Mouse (Mus musculus) liver, embryonic 11.5 days (tissue): ENCODE data around the gene Rdh16f2. TPM values are rescaled to one million over a fixed set of nuclear protein-coding genes. Genes with fewer than 3 reads are reported as not detected.
"Not testable (repeated sequence)": the region's sequence is repeated elsewhere in the genome, so short reads cannot be mapped to it uniquely, and the experiment has no call there.

ENCODE experiments used
- ATAC-seq: fragments of 200-750 bp; cut with Nextera tagmentation; replicated peaks from 2 replicates; pipeline ENCODE4 v1.8.0; 2017; ENCODE audit warnings: moderate number of reproducible peaks, mild to moderate bottlenecking, moderate TSS enrichment, moderate library complexity; ENCODE audit not compliant: low FRiP score
- DNase-seq: peaks from one replicate; pipeline ENCODE4 v3.0.0-alpha.2; 2017; ENCODE audit warnings: low spot score
- H3K27ac ChIP-seq: fragments of 300-500 bp; sonication (generic); 2 replicates; pipeline ENCODE4 v1.5.1; 2014; ENCODE audit warnings: mild to moderate bottlenecking, low read depth, low read length, control low read depth
- H3K27me3 ChIP-seq: fragments of 300-500 bp; sonication (generic); replicated peaks from 2 replicates; pipeline ENCODE4 v1.6.1; 2014; ENCODE audit warnings: low read length, mixed read lengths; ENCODE audit not compliant: control insufficient read depth, insufficient read depth
- H3K36me3 ChIP-seq: fragments of 300-500 bp; sonication (generic); 2 replicates; pipeline ENCODE4 v1.6.1; 2014; ENCODE audit warnings: mild to moderate bottlenecking, low read length, moderate library complexity, mixed read lengths; ENCODE audit not compliant: control insufficient read depth, insufficient read depth
- H3K4me1 ChIP-seq: fragments of 300-500 bp; sonication (generic); replicated peaks from 2 replicates; pipeline ENCODE4 v1.6.1; 2014; ENCODE audit warnings: low read length, mixed read lengths; ENCODE audit not compliant: control insufficient read depth, insufficient read depth
- H3K4me2 ChIP-seq: fragments of 300-500 bp; sonication (generic); 2 replicates; pipeline ENCODE4 v1.6.1; 2014; ENCODE audit warnings: mild to moderate bottlenecking, control low read depth, moderate library complexity
- H3K4me3 ChIP-seq: fragments of 300-500 bp; sonication (generic); 2 replicates; pipeline ENCODE4 v1.5.1; 2014; ENCODE audit warnings: low read depth, low read length, control low read depth
- H3K9ac ChIP-seq: fragments of 300-500 bp; sonication (generic); 2 replicates; pipeline ENCODE4 v1.6.1; 2014; ENCODE audit warnings: low read depth, low read length, control low read depth
- H3K9me3 ChIP-seq: fragments of 300-500 bp; sonication (generic); 2 replicates; pipeline ENCODE4 v1.6.1; 2016; ENCODE audit warnings: low read length, inconsistent platforms, mixed read lengths; ENCODE audit not compliant: control insufficient read depth
- WGBS: fragments of 180-500 bp; shearing (Covaris S2); extraction: QIAGEN DNeasy Blood & Tissue Kit; methylation state at CpG from one replicate; pipeline ENCODE4 v1.1.7; 2014; 5-methylcytosine and 5-hydroxymethylcytosine counted together
- polyA plus RNA-seq: library from polyadenylated mRNA; unstranded; fragments of >200 nt; fragmentation: Nextera tagmentation; extraction: Ambion mirVana; gene quantifications from 2 replicates; pipeline ENCODE4 v1.2.1, GENCODE M21; 2014

The Rdh16f2 gene
- polyA plus RNA-seq, 1 experiment from 2014 or later, result not detected

- no peak for DNase-seq
- 59% methylated on average over 2 of the region's 2 CpGs for WGBS
- Histone ChIP-seq H3K4me1 (no peaks in the 10 kb centered on the region), H3K4me3 (no peak overlapping the region), H3K27ac (no peak overlapping the region), H3K9me3 (no peaks in the 10 kb centered on the region), H3K36me3 (no peaks in the 10 kb centered on the region), H3K27me3 (no peaks in the 10 kb centered on the region), H3K9ac (no peak overlapping the region), H3K4me2 (no peak overlapping the region)
- ATAC-seq, result no peak
Observed at GRCm38 (mm10) chr10:127840776-127841175, 25.5 kb upstream of the Rdh16f2 start.

DNA sequence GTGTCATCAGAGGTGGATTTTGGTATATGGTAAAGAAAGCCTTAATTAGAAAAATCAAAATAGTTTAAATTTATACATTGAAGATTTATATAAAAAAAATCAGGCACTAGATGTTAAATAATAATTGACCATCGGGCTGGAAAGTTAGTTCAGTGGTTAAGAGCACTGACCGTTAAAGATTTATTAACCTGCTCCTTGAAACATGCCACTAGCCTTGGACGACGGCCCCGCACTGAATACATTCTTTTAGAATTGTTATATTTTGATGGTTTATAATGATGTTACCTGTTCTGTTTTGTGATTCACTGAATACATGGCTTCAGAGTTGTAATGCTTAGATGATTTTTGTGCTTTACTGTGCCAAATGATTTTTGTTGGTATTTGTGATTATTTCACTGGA, 20.3 kb upstream of the Rdh16f2 start:
- H3K4me2 ChIP-seq, ATAC-seq, H3K27ac ChIP-seq, H3K4me1 ChIP-seq, H3K4me3 ChIP-seq, DNase-seq, H3K27me3 ChIP-seq, H3K36me3 ChIP-seq, H3K9me3 ChIP-seq, H3K9ac ChIP-seq: not testable (repeated sequence)
- WGBS, result 94% methylated on average over 5 of the region's 5 CpGs

DNA sequence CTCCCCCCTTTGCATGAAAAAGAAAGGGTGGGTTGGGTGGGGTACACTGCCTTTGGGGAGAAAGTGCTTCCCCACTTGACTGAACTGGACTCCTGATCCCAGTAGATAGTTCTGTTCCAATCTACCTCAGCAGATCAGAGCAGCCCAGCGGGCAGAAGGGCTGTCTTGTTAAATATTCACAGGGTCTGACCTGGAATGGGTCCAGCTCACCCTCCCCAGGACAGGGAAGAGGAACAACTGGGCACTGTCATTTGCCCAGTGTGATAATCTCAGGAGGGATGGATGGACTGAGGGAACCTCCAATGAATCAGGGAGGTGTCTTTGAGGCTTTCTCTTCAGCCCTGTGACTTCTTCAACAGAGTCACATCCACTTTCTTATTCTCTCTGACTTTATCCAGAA, 18.2 kb upstream of the Rdh16f2 start:
- no peak for ATAC-seq
- no peak for DNase-seq
- Histone ChIP-seq H3K27ac (no peak overlapping the region), H3K4me3 (no peak overlapping the region), H3K4me1 (no peaks in the 10 kb centered on the region), H3K36me3 (no peaks in the 10 kb centered on the region), H3K9me3 (no peaks in the 10 kb centered on the region), H3K4me2 (no peak overlapping the region), H3K9ac (no peak overlapping the region), H3K27me3 (no peaks in the 10 kb centered on the region)
- 66% methylated on average over 1 of the region's 1 CpGs for WGBS

DNA sequence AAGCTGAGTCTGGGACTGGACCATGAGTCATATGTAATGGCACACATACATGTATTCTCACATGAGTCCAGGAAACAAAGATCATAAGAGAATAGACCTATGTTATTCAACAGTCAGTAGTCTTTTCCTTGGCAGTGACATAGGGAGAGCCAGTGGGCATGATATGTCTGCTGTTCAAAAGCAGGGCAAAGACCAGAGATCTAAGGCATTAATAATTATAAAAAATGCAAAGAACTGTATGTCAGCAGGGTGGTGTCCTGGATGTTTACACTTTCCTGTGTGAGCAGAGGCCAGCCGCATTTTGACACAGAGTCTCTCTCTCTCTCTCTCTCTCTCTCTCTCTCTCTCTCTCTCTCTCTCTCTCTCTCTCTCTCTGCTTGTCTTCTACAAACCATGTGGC, 16.6 kb upstream of the Rdh16f2 start, which contains the start of gene Rdh19:
Rdh19 (plus strand) TSS at position 301 of the 400 bp plus-strand sequence.
- no peak for ATAC-seq
- no peak within 1 kb of the TSS for H3K9ac ChIP-seq
- H3K27me3 ChIP-seq, result no peaks in the 10 kb centered on the region
- WGBS, result 81% methylated on average over 1 of the region's 1 CpGs
- no peaks in the 10 kb centered on the region for H3K4me1 ChIP-seq
- H3K9me3 ChIP-seq, result no peaks in the 10 kb centered on the region
- no peak within 1 kb of the TSS for H3K4me2 ChIP-seq
- H3K36me3 ChIP-seq, result no peaks in the 10 kb centered on the region
- H3K4me3 ChIP-seq, result no peak within 1 kb of the TSS
- DNase-seq, result no peak
- no peak within 1 kb of the TSS for H3K27ac ChIP-seq

- H3K4me1 ChIP-seq, result no peaks in the 10 kb centered on the region
- H3K36me3 ChIP-seq, result no peaks in the 10 kb centered on the region
- ATAC-seq, result no peak
- H3K27ac ChIP-seq, result no peak overlapping the region
- no peak overlapping the region for H3K4me3 ChIP-seq
- H3K9me3 ChIP-seq, result no peaks in the 10 kb centered on the region
- H3K27me3 ChIP-seq, result no peaks in the 10 kb centered on the region
- no peak overlapping the region for H3K4me2 ChIP-seq
- H3K9ac ChIP-seq, result no peak overlapping the region
- DNase-seq, result no peak
Observed at GRCm38 (mm10) chr10:127856376-127856775, 9.9 kb upstream of the Rdh16f2 start.

GRCm38 (mm10) chr10:127864931-127865330, 1.3 kb upstream of the Rdh16f2 start:
- H3K36me3 ChIP-seq, result no peaks in the 10 kb centered on the region
- no peaks in the 10 kb centered on the region for H3K27me3 ChIP-seq
- H3K4me1 ChIP-seq, result no peaks in the 10 kb centered on the region
- DNase-seq (no peak), ATAC-seq (no peak)
- H3K27ac ChIP-seq, result no peak overlapping the region
- H3K4me2 ChIP-seq, result no peak overlapping the region
- no peak overlapping the region for H3K9ac ChIP-seq
- H3K9me3 ChIP-seq, result no peaks in the 10 kb centered on the region
- no peak overlapping the region for H3K4me3 ChIP-seq

GRCm38 (mm10) chr10:127872484-127872883, 6.2 kb downstream of the Rdh16f2 start:
- Histone ChIP-seq H3K27ac (no peak overlapping the region), H3K4me2 (no peak overlapping the region), H3K4me3 (no peak overlapping the region), H3K4me1 (no peaks in the 10 kb centered on the region), H3K9ac (no peak overlapping the region), H3K27me3 (no peaks in the 10 kb centered on the region), H3K36me3 (no peaks in the 10 kb centered on the region), H3K9me3 (no peaks in the 10 kb centered on the region)
- ATAC-seq (no peak), DNase-seq (no peak)
- 64% methylated on average over 4 of the region's 4 CpGs for WGBS

DNA sequence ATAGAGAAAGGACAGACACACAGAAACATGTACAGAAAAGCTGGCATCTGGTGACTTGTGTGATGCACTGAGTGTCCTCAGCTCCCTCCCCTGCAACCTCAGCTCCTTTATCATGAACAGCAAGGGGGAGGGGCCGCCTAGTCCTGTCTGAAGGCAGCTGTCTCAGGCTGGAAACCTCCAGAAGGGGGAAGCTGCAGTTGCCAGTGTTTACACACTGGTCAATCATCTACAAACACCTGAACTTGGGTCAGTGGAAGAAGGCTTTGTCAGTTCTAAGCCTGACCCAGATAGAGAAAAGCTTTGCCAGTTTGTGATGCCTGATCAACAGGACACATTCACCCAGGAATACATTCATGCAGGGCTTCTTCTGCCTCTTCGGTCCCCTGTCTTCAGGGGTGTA, 11.4 kb downstream of the Rdh16f2 start:
- peaks cover 16% of the 10 kb centered on the region for H3K4me1 ChIP-seq
- DNase-seq, result peak; percentile 40

DNA sequence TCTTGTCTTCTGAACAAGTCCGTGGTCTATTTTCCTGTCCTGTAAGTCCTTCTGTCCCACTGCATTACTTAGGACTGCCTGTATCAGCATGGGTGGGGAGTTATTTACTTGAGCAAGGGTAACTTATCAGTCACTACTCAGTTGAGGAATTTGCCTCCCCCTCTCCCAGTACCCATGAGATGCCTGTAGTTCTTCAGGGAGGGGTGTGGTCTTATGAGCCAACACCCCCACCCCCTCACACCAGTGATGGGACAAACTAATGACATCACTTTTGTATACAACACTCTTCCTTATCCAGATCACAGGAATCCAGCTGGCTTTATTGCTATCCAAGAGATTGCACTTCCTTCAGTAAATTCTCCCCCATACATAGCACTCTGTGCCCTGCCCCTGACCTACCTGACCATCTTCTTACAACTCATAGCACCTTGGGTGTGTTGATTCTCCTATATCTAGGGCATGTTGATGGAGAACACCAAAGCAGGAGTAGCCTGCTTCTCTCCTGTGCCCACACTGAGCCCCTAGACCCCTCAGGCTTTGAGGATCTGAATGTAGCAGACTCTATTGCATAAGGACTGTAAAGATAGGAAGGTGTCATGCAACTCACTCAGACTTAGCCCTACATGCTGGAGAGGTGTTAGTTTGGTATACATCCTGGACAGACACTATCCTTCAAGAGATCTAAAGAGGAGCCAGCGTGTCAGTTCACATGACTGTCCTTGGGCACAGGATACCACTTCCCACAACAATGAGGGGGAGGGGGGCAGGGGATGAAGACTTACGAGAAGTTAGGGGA, 12.2 kb downstream of the Rdh16f2 start:
- ATAC-seq (peak; percentile 49), DNase-seq (no peak)
- H3K36me3 ChIP-seq, result no peaks in the 10 kb centered on the region
- WGBS, result 55% methylated on average over 3 of the region's 3 CpGs
- H3K9ac ChIP-seq, result no peak overlapping the region
- peaks cover 16% of the 10 kb centered on the region for H3K4me1 ChIP-seq
- H3K9me3 ChIP-seq, result no peaks in the 10 kb centered on the region
- H3K4me3 ChIP-seq, result no peak overlapping the region
- H3K27ac ChIP-seq, result peak overlapping the region; percentile 17
- H3K27me3 ChIP-seq, result no peaks in the 10 kb centered on the region
- 0 out of 2 replicates have a peak overlapping the region, but pooled peaks have one; percentile 6 for H3K4me2 ChIP-seq

More for the DNA sequence above, 11.4 kb downstream of the Rdh16f2 start:
- peak; percentile 61 for ATAC-seq
- H3K36me3 ChIP-seq, result no peaks in the 10 kb centered on the region
- WGBS, result 34% methylated on average over 2 of the region's 2 CpGs
- H3K4me2 ChIP-seq, result 0 out of 2 replicates have a peak overlapping the region, but pooled peaks have one; percentile 6
- no peaks in the 10 kb centered on the region for H3K27me3 ChIP-seq
- H3K4me3 ChIP-seq, result no peak overlapping the region
- peak overlapping the region; percentile 17 for H3K27ac ChIP-seq
- no peaks in the 10 kb centered on the region for H3K9me3 ChIP-seq
- no peak overlapping the region for H3K9ac ChIP-seq
